Mouse (Mus musculus) heart, postnatal 0 days (tissue): ENCODE data around the gene Epha3. TPM values are rescaled to one million over a fixed set of nuclear protein-coding genes. Genes with fewer than 3 reads are reported as not detected.

Experiments
- ATAC-seq: fragments of 200-750 bp; cut with Nextera tagmentation; 2 replicates; pipeline ENCODE4 v1.8.0; 2017; ENCODE audit warnings: low read depth, moderate number of reproducible peaks, moderate library complexity; ENCODE audit not compliant: insufficient read depth
- DNase-seq: peaks from one replicate; pipeline ENCODE4 v3.0.0-alpha.2; 2016; ENCODE audit warnings: low spot score
- H3K27ac ChIP-seq: fragments of 300-500 bp; sonication (generic); 2 replicates; pipeline ENCODE4 v1.5.1; 2014; ENCODE audit warnings: low read depth, mild to moderate bottlenecking
- H3K27me3 ChIP-seq: fragments of 300-500 bp; sonication (generic); 2 replicates; pipeline ENCODE4 v1.6.1; 2014; ENCODE audit warnings: low read length, mixed read lengths; ENCODE audit not compliant: control insufficient read depth, insufficient read depth
- H3K36me3 ChIP-seq: fragments of 300-500 bp; sonication (generic); replicated peaks from 2 replicates; pipeline ENCODE4 v1.6.1; 2014; ENCODE audit warnings: low read length, mixed read lengths; ENCODE audit not compliant: control insufficient read depth, insufficient read depth
- H3K4me1 ChIP-seq: fragments of 300-500 bp; sonication (generic); 2 replicates; pipeline ENCODE4 v1.6.1; 2014; ENCODE audit warnings: antibody characterized with exemption; ENCODE audit not compliant: control insufficient read depth, insufficient read depth
- H3K4me2 ChIP-seq: fragments of 300-500 bp; sonication (generic); 2 replicates; pipeline ENCODE4 v1.6.1; 2014; ENCODE audit warnings: low read depth, mild to moderate bottlenecking, low read length, moderate library complexity
- H3K4me3 ChIP-seq: fragments of 300-500 bp; sonication (generic); 2 replicates; pipeline ENCODE4 v1.5.1; 2014; ENCODE audit warnings: low read depth, low read length
- H3K9ac ChIP-seq: fragments of 300-500 bp; sonication (generic); replicated peaks from 2 replicates; pipeline ENCODE4 v1.6.1; 2014; ENCODE audit warnings: low read depth, low read length, mixed read lengths
- H3K9me3 ChIP-seq: fragments of 300-500 bp; sonication (generic); replicated peaks from 2 replicates; pipeline ENCODE4 v1.6.1; 2016; ENCODE audit warnings: low read length; ENCODE audit not compliant: control insufficient read depth
- CTCF ChIP-seq: IDR thresholded peaks from 2 replicates; pipeline ENCODE4 v1.5.1; 2016; ENCODE audit warnings: antibody characterized with exemption, control low read depth, low read depth
- EP300 ChIP-seq: IDR thresholded peaks from 2 replicates; pipeline ENCODE4 v1.6.1; 2016; ENCODE audit warnings: antibody characterized with exemption, low read depth
- WGBS: fragments of 180-500 bp; shearing (Covaris S2); extraction: QIAGEN DNeasy Blood & Tissue Kit; methylation state at CpG from one replicate; pipeline ENCODE4 v1.1.7; 2014; 5-methylcytosine and 5-hydroxymethylcytosine counted together
- polyA plus RNA-seq: library from polyadenylated mRNA; unstranded; fragments of >200 nt; fragmentation: Nextera tagmentation; extraction: Ambion mirVana; gene quantifications from 2 replicates; pipeline ENCODE4 v1.2.1, GENCODE M21; 2015
- total RNA-seq: library from RNA; depleted of rRNA; stranded (reverse); fragments of >200 nt; gene quantifications from 2 replicates; pipeline ENCODE4 v1.2.3, GENCODE M21; 2014; ENCODE audit warnings: low replicate concordance

The Epha3 gene
- total and polyA plus RNA-seq, 2 experiments from 2014 or later: 1.8 to 3.4 TPM

GRCm38 (mm10) chr16:63761177-63761576 is 102.8 kb downstream of the Epha3 start:
- no peaks in the 10 kb centered on the region for H3K9me3 ChIP-seq
- no peak for DNase-seq

GRCm38 (mm10) chr16:63760112-63760511 is 103.9 kb downstream of the Epha3 start:
- H3K36me3 ChIP-seq: no peaks in the 10 kb centered on the region
- no peaks in the 10 kb centered on the region for H3K27me3 ChIP-seq
- H3K4me2 ChIP-seq: no peak overlapping the region
- 25% methylated on average over 2 of the region's 2 CpGs for WGBS
- no peaks in the 10 kb centered on the region for H3K4me1 ChIP-seq
- H3K4me3 ChIP-seq: no peak overlapping the region
- no peak overlapping the region for H3K27ac ChIP-seq
- H3K9me3 ChIP-seq: no peaks in the 10 kb centered on the region
- TF ChIP-seq CTCF: no peak
- TF ChIP-seq EP300: no peak
- ATAC-seq (no peak), DNase-seq (no peak)
- H3K9ac ChIP-seq: no peak overlapping the region

More at GRCm38 (mm10) chr16:63761177-63761576, 102.8 kb downstream of the Epha3 start:
- Histone ChIP-seq H3K4me1 (no peaks in the 10 kb centered on the region), H3K27me3 (no peaks in the 10 kb centered on the region), H3K36me3 (no peaks in the 10 kb centered on the region), H3K27ac (no peak overlapping the region), H3K9ac (no peak overlapping the region), H3K4me3 (no peak overlapping the region), H3K4me2 (no peak overlapping the region)
- 85% methylated on average over 4 of the region's 4 CpGs for WGBS
- TF ChIP-seq CTCF (no peak), EP300 (no peak)
- no peak for ATAC-seq

GRCm38 (mm10) chr16:63753052-63753451 is 110.9 kb downstream of the Epha3 start:
- Histone ChIP-seq H3K36me3 (no peaks in the 10 kb centered on the region), H3K4me3 (no peak overlapping the region), H3K27me3 (no peaks in the 10 kb centered on the region), H3K4me1 (no peaks in the 10 kb centered on the region), H3K9me3 (no peaks in the 10 kb centered on the region), H3K27ac (0 out of 2 replicates have a peak overlapping the region, but pooled peaks have one; percentile 22), H3K4me2 (no peak overlapping the region), H3K9ac (no peak overlapping the region)
- TF ChIP-seq EP300: no peak
- no peak for TF ChIP-seq CTCF
- 16% methylated on average over 3 of the region's 3 CpGs for WGBS
- no peak for DNase-seq
- no peak for ATAC-seq

GRCm38 (mm10) chr16:63747817-63748216 is 116.2 kb downstream of the Epha3 start:
- whole genome bisulfite sequencing: 90% methylated on average over 2 of the region's 2 CpGs

GRCm38 (mm10) chr16:63745465-63745864 is 118.5 kb downstream of the Epha3 start:
- H3K9ac ChIP-seq: no peak overlapping the region
- H3K9me3 ChIP-seq: no peaks in the 10 kb centered on the region
- H3K4me1 ChIP-seq: no peaks in the 10 kb centered on the region
- ATAC-seq (no peak), DNase-seq (no peak)
- no peak overlapping the region for H3K27ac ChIP-seq
- no peaks in the 10 kb centered on the region for H3K27me3 ChIP-seq
- no peak for TF ChIP-seq CTCF
- TF ChIP-seq EP300: no peak
- no peaks in the 10 kb centered on the region for H3K36me3 ChIP-seq
- WGBS: 82% methylated on average over 5 of the region's 5 CpGs
- no peak overlapping the region for H3K4me2 ChIP-seq
- no peak overlapping the region for H3K4me3 ChIP-seq

More at GRCm38 (mm10) chr16:63747817-63748216, 116.2 kb downstream of the Epha3 start:
- H3K27me3 ChIP-seq: no peaks in the 10 kb centered on the region
- no peak overlapping the region for H3K4me3 ChIP-seq
- H3K9ac ChIP-seq: no peak overlapping the region
- no peak overlapping the region for H3K27ac ChIP-seq
- no peaks in the 10 kb centered on the region for H3K9me3 ChIP-seq
- no peaks in the 10 kb centered on the region for H3K36me3 ChIP-seq
- no peaks in the 10 kb centered on the region for H3K4me1 ChIP-seq
- ATAC-seq: no peak
- TF ChIP-seq EP300 (no peak), CTCF (no peak)
- no peak overlapping the region for H3K4me2 ChIP-seq
- DNase-seq: no peak

- Histone ChIP-seq H3K36me3 (no peaks in the 10 kb centered on the region), H3K27me3 (no peaks in the 10 kb centered on the region), H3K27ac (no peak overlapping the region), H3K4me2 (no peak overlapping the region), H3K9me3 (no peaks in the 10 kb centered on the region), H3K9ac (no peak overlapping the region), H3K4me3 (no peak overlapping the region), H3K4me1 (no peaks in the 10 kb centered on the region)
- 54% methylated on average over 9 of the region's 9 CpGs for WGBS
- no peak for ATAC-seq
- TF ChIP-seq CTCF: no peak
- no peak for TF ChIP-seq EP300
- DNase-seq: no peak
These were observed 120.6 kb downstream of the Epha3 start for GRCm38 (mm10) chr16:63743208-63743854.
